ENCODE assay signal across 27 mouse cellular contexts in genomic region chr10:44282323-44282722, GRCm38 (mm10).
"Had no signal": no experiment of that assay in that cellular context is flagged by ENCODE, and none has a peak within 500 bp of the region (broad histone marks: within the 10 kb centered on the region; RNA-seq: fewer than 3 reads in every experiment).

No protein-coding gene starts in this region.

- DNase-seq: gastrocnemius, postnatal 14 days; gastrocnemius, postnatal 36 days; heart, adult 18-20 months; heart, postnatal 14 days; heart, postnatal 36 days; kidney, adult 11 months; kidney, adult 2 months; kidney, adult 9 months; kidney, postnatal 14 days; kidney, postnatal 36 days; layer of hippocampus, adult 9-11 months; layer of hippocampus, postnatal 36 days; left cerebral cortex, postnatal 4 days had no signal

- ATAC-seq: hindbrain, postnatal 0 days; intestine, embryonic 16.5 days; liver, embryonic 12.5 days had no signal

- H3K27me3 ChIP-seq: heart, embryonic 13.5 days; heart, embryonic 15.5 days; hindbrain, embryonic 13.5 days; hindbrain, embryonic 15.5 days; kidney, embryonic 15.5 days; limb, embryonic 13.5 days; limb, embryonic 15.5 days; liver, embryonic 12.5 days had no signal

- H3K4me3 ChIP-seq: heart, embryonic 13.5 days; heart, embryonic 15.5 days; hindbrain, embryonic 10.5 days; hindbrain, embryonic 13.5 days; hindbrain, embryonic 15.5 days; kidney, embryonic 15.5 days; limb, embryonic 13.5 days; limb, embryonic 15.5 days; liver, embryonic 12.5 days had no signal

- H3K9me3 ChIP-seq: heart, embryonic 13.5 days; heart, embryonic 15.5 days; hindbrain, embryonic 10.5 days; hindbrain, embryonic 13.5 days; hindbrain, embryonic 15.5 days; kidney, embryonic 15.5 days; limb, embryonic 13.5 days; limb, embryonic 15.5 days; liver, embryonic 12.5 days had no signal

- H3K27ac ChIP-seq: heart, embryonic 13.5 days; heart, embryonic 15.5 days; hindbrain, embryonic 10.5 days; hindbrain, embryonic 13.5 days; hindbrain, embryonic 15.5 days; hindbrain, postnatal 0 days; kidney, embryonic 15.5 days; kidney, postnatal 0 days; limb, embryonic 13.5 days; limb, embryonic 15.5 days; liver, embryonic 12.5 days; liver, embryonic 14.5 days had no signal

- H3K9ac ChIP-seq: heart, embryonic 13.5 days; heart, embryonic 15.5 days; hindbrain, embryonic 13.5 days; hindbrain, embryonic 15.5 days; kidney, embryonic 15.5 days; limb, embryonic 13.5 days; limb, embryonic 15.5 days; liver, embryonic 12.5 days; liver, embryonic 14.5 days had no signal

- H3K4me1 ChIP-seq: hindbrain, embryonic 10.5 days; hindbrain, embryonic 13.5 days; hindbrain, embryonic 15.5 days; limb, embryonic 13.5 days; limb, embryonic 15.5 days had no signal

- H3K4me2 ChIP-seq: heart, embryonic 11.5 days; heart, embryonic 13.5 days; heart, embryonic 15.5 days; hindbrain, embryonic 13.5 days; hindbrain, embryonic 15.5 days; kidney, embryonic 15.5 days; limb, embryonic 13.5 days; limb, embryonic 15.5 days; liver, embryonic 12.5 days had no signal
